Mouse (Mus musculus): ENCODE measurements around the gene Mtr. TPM values are rescaled to one million over a fixed set of nuclear protein-coding genes. Genes with fewer than 3 reads are reported as not detected.

The Mtr gene
- polyA plus RNA-seq, 1 experiment from 2014 or later, result 6.2 TPM

Other genes starting within 250 kb of the Mtr start
- 6.1 and 6.7 TPM in 2 replicates for gene Ryr2, start 151.2 kb downstream of the Mtr start, polyA plus RNA-seq (2014; fragmentation: Nextera tagmentation; extraction: Ambion mirVana)
- gene Actn2, start 82.6 kb upstream of the Mtr start, polyA plus RNA-seq (2014; fragmentation: Nextera tagmentation; extraction: Ambion mirVana), result 1.7 and 1.8 TPM in 2 replicates
- 16.5 and 21.1 TPM in 2 replicates for gene Heatr1, start 136.9 kb upstream of the Mtr start, polyA plus RNA-seq (2014; fragmentation: Nextera tagmentation; extraction: Ambion mirVana)
- gene Lgals8, start 206.8 kb upstream of the Mtr start, polyA plus RNA-seq (2014; fragmentation: Nextera tagmentation; extraction: Ambion mirVana), result 16.5 and 19.7 TPM in 2 replicates